Mouse (Mus musculus) frontal cortex, postnatal 14 days (tissue): ENCODE data around the gene Ccser2.

Source experiments
- DNase-seq, 2 experiments: peaks; one replicate each; pipeline ENCODE4 v3.0.0; 2022; ENCODE audit warnings: low spot score in 2 of 2

Ccser2 gene

DNA sequence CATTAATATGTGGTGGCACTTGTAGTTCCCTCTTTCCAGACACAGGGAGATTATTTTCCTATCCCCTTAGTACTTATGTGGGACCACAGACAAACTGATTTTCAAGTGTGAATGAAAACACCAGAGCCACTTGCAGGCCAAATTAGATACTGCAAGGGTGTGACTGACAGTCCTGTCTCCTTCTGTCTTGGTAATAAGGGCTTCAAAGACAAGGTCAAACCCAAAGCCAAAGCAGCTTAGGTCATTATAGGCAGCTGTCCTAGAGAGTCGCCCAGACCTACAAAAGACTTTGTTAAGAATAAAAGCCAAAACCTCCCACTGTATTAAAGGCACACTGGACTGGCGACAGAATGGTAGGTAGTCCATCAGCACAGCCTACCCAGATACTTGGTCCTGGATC, 30.6 kb downstream of the Ccser2 start:
- DNase-seq, result no peak

DNA sequence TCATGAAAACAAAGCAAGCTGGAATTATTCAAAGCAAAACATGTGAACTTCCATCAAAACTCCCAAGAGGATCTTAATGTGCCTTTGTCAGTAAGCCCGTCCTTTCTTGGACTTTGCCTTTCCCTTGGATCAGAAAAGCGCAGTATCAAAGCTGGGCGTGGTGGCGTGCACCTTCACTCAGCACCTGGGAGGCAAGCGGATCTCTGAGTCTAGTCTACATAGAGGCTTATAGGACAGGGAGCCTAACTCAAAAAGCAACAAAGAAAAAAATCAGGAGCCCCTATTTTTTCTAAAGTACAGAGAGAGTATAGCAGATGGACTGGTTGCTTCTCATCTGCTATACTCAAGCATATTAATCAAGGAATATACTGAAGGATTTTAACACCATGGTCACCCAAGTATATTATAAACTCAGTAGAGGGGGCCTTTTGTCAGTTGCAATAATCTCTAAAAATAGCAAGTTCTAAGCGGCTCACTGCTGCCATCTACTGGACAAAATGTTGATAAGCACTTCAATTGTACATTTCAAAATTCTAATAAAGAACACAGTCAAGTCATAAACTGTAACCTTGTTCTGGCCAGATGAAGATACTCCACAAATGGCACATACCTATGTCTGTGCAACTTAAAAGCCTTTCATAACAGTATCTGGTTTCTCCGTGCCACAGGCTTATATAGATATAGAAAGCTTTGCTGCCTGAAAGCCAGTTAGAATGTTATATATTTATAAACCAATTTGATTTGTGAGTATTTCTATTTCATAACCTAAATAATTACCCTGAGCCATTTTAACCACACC, 31.3 kb downstream of the Ccser2 start:
- DNase-seq, result no peak

DNA sequence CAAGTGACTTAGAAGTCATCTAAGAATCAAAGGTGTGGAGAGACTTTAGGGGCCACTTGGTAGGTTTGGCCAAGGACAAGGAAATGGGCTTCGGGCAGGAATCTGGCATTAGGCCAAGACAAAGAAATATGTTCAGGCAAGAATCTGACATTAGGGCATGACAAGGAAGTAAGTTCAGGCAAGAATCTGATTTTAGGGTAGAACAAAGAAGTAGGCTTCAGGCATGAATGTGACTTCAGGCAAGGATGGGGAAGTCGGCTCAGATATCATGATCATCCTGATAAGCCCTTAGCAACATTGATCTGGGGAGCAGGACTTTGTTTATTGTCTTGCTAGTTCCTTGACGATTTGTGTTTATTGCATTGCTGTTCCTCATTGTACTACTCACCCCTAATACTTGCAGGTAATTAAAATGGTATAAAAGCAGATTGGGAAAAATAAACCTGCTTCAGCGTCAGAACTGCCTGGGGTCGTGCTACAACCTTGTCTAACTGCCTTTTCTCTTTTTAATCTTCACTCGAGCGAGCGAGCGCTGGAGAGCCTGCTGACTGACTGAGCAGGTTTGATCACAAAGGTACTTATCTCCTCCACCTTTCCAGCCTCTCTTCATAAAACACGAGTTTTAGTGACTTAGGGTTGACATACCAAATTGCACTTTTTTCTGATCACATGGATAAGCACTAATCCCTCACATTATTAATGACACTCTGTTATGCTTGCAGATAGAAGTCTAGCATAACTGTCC, 35.8 kb downstream of the Ccser2 start:
- no peak for DNase-seq

DNA sequence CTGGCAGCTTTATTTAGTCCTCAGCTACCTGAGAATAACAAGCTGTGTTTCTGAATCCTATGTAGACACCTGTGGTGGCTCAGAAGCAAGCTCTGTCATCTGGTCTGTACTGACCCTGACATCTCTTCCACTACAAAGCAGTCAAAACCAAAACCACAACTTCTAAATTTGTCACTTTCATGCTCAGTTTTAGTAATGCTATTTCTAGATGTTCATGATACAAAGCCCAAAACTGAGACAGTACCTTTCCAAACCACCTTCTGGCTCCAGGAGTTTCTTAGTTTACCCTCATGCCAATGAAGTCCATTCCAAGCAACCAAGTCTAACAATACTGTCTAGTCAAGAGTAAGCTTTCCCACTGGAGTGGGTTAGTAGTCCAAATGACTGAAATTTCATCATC, 36.5 kb downstream of the Ccser2 start:
- DNase-seq, result no peak

DNA sequence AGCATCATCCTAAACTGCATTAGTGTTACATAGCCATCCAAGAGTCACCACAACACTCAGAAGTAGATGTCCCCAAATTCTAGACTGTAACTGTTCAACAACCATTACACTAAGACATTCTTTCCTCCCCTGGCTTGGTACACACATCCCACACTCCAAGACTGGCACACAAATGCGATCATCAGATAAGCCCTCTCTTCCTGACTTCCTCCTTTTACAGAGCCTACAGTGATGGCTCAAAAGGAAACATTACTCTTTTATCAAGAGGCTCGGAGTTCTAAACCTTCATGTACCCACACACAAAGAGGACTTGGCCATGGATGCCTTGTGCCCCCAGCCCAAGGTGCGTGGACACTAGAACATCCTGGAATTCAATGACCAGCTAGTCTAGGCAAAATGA, 45.2 kb downstream of the Ccser2 start:
- no peak for DNase-seq

DNA sequence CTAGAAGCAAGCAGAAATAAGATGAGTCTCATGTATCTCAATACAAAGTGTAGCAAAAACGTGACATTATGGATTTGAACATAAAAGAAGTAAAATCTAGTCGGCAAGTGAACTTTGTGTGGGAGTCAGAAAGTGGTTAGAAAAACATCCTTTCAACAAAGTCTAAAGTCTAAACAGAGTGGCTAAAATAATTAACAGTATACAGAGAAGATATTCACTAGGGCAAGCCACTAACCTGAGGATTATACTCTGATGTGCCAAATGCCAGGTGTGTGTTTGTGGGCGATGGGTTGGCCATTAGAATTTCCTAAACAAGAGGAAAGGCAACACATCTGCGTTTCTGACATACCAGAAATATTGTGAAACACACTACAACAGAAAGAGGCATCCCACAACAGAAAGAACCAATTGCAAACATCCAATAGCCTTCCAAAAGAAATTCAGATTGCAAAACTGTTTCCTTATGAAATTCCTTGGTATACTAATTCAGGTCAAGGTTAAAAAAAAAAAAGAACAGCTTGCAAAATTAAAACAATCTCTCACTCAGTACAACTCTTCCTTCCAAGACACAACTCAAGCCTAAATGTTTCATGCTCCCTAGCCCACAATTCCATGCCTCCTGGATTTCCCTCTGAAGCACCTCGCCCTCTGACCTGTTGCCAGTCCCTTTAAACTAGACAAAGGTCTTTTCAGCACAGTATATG, 47.1 kb downstream of the Ccser2 start:
- no peak for DNase-seq

DNA sequence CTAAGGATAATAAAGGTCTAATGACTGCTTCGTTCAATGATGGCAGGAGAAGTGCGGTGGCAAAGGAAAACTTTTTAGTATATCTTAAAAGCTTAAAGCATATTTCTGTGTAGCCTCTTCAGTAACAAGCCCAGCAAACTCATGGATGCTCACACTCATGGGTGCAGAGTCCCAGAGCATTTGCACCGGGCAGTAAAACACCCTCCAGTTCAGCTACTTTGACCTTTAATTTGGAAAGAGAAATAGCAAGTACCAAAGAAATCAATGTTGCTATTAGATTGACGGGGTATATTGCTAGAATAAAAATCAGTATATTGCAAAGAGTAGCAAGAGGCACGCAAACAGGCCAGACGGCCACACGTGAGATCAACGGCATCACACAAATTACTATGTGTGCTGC, 48.7 kb downstream of the Ccser2 start:
- DNase-seq, result no peak

DNA sequence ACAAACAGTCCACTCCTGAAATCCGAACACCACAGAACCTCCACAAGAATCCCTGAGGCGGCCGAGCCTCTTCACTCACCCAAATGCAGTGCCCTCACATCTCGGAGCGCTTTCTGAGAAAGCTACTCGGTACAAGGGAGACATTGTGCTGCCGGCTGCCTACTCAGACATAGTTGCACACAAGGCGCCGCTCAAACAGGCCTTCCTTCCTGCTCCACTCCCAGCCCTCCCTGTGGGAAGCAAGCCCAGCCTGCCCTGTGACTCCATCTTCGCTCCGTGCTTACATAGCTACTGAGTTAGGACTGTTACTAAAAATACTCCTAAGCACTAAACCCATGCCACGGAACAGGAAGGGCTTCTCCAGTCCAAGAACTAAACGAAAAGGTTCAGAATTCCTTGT, 49.4 kb downstream of the Ccser2 start:
- peak; percentile 56 to 62 for DNase-seq

DNA sequence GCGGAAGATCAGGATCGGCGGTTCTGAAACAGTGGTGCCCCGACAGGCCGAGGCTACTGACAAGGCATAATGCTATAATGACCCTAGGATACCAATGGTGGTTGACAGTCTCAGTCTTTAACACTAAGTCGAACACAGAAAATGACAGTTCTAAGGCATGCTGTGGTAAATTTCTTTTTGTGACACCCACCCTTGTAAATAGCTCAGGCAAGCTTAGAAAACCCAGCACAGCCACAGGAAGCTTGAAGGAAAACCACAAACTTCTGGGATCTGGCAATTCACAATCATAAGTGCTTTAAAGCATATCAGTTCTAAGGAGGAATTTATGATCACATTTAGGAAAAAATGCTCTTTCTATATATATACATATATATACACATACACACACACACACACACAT, 53.4 kb downstream of the Ccser2 start:
- DNase-seq, result no peak

DNA sequence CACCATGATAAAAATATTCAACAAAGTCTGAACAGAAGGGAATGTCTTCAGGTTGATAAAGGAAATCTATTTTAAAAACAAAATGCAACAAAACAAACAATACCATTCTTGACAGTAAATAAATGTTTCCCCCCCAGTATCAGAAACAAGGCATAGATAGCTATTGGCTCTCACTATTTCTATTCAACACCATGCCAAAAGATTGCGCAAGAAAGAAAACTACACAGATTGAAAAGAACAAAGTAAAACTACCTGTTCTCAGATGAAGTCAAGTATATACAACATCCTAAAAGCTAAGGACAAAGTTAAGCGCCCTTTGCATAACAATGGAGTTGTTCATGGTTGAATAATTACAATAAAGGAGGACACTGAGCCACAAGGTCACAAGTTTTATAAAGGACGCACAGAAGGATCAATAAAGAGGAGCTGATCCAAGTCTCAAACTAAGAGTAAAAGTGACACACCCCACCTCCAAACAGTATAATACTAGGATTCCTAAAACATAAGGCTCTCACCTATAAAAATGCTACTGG, 54.0 kb downstream of the Ccser2 start:
- DNase-seq, result no peak

DNA sequence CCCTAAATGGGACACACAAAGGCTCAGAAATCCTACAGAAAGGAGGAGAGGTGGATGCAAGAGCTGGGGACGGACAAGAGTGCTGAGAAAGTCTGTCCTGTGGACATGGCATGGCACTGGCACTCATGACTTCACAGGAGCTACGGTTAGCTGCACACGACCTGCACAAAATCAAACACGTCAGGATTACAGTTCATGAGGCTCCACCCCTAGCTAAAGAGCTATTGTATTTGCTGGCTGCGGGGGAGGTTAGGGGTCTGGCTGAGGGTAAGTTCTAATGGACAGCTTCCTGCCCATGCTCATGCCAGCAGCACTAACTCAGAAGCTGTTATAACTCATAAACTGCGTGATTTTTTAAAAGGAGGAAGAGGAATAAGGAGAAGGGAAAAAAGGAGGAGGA, 56.8 kb downstream of the Ccser2 start:
- DNase-seq, result no peak

DNA sequence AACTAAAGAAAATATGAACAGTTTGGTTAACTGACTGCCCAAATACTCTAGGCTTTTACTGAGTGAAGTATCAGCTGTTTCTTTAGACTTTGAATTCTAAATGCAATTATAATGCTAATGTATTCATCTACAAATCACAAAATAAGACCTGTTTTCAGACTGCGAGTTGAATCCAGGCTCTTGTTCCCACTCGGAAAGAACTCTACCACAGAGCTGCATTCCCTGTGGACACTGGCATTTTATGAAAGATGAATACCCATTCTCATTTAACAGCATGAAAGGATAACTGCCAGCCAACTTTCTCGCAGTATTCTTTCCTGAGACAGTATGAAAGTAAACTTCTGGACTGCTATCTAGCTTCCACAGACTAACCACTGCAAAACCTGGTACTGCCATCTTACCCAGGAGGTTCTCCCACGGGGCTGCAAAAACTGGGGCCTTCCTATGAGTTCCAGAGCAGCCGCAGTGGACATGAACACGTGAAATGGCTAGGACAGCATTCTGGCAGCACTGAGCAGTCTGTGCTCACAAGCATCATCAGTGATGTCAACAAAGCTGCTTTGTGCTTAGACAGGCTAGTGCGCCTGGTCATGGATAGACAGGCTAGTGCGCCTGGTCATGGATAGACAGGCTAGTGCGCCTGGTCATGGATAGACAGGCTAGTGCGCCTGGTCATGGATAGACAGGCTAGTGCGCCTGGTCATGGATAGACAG, 62.6 kb downstream of the Ccser2 start:
- no peak for DNase-seq

DNA sequence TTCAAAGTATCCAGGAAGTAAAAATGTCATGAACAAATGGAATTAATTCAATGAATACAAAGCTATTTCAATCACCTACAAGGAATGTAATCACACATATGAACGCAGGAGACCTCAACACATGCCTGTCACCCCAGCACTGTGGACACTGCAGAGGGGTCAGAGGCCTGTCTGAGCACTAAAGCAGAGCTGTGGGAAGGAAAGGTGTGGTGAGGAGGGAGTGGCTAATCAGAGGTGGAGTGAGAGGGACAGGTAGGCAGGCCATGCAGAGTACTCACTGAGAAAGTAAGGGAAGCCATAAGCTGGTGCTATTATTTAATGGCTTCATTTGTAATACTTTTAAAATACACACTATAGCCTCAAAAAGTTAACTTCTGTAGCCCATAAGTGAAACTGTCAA, 64.4 kb downstream of the Ccser2 start:
- DNase-seq, result no peak

DNA sequence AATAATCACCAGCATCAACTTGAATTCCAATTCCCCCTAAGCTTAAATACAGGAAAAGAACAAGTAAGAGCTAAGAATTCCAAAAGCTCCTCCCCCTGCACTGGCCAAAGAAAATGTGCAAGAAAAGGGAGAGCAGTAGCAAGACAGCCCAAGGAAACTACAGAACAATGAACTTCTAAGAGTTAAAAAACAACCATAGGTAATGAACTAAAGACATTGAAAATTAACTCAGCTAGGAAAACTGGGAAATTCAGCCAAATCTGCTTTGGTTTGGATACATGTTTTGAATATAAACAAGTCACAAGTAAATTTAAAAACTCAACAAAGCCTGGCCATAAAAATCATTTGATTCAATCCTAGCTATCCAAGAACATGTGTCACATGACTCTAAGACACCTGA, 67.7 kb downstream of the Ccser2 start:
- no peak for DNase-seq

DNA sequence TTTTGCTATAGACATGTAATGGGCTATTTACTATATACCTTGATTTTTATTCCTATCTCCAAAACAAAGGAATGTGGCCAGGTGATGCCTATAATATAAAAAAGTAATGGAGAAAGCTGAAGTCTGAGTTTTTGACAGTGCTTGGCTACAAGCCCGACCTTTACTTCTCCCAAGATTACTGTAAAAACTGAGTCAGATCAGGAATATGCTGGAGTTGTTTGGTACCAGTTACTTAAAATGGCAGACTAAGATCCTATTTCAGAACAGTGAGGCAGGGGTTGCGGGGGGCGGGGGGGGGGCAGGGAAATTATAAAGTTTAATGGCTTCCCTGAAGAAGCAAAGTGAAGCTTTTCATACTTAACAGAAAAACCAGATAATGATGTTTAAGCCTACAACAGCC, 73.9 kb downstream of the Ccser2 start:
- DNase-seq, result no peak

DNA sequence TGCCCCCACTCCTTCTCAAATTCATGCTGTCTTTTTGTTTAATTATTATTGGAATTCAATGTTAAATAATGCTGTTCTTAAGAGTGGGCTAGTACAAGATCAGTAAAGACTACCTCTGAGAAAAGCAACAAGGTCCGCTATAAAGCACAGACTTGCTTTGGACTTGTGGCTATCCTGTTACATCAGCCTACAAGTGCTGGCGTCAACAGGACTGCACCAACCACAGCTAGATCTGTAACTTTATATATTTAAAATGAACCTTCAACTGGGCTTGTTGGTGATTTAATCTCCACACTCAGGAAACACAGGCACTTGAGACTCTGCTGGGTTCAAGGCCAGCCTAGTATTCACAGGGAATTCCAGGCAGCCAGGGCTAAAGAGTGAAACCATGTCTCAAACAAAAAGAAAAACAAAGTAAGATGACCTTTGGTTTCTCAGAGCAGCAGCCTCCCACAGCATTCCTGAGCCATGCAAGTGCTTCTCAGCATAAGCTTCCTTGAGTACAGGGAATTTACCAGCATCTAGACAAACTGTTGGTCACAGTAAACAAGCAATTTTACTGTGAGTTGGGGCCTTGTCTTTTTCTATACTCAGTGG, 75.7 kb downstream of the Ccser2 start:
- DNase-seq, result no peak

DNA sequence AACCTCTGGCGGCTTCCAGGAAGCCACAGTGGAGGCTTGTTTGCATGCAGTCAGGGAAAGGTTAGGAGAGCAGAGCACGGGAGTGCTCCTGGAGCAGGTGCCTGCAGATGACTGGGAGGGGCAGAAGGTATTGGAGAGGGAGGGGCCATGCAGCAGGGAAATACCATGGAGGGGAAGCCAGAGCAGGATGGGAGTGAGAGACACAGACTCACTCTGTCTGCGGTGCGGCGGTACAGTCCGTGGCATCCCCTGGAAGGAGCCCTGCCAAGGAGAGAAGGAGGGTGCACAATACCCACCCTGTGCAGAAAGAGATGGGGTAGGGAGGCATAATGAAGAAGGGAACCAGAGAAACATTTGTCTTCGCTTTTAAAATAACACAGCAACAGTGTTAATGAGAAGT, 78.4 kb downstream of the Ccser2 start:
- DNase-seq, result no peak

DNA sequence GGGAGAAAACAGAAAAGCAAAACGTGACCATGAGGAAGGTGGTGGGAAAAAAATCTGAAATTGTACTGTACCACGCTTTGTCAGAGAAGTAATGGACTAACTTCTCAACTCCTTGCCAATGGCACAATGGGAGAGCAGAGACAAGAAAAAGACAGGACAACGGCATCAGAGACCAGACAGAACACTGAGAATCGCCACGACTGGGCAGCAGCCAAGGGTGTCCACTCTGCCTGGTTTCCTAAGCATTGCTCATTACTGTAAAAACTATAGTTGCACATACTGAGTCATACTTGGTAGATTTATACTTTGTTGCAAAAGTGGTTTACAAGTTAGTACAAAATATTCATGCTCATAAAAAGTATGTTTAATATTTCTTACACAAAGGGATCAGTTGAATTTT, 82.9 kb downstream of the Ccser2 start:
- DNase-seq, result no peak

DNA sequence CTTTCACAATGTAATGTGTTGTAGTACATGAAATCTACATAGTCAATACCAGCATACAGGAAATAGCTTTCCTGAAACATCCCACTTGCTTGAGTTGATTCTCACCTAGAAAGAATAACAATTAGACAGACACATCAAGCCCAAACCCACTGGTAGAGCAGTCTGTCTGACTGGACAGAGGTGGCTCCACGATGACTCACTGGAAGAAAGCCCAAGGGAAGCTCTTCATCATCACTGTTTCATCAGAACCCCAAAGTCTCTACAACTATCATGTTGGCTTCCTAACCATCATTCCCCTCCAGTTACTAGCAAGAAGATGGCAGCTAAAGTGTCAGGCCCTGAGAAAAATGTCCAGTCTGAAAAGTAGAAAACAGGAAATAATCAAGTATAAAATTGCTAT, 83.5 kb downstream of the Ccser2 start:
- DNase-seq, result no peak

DNA sequence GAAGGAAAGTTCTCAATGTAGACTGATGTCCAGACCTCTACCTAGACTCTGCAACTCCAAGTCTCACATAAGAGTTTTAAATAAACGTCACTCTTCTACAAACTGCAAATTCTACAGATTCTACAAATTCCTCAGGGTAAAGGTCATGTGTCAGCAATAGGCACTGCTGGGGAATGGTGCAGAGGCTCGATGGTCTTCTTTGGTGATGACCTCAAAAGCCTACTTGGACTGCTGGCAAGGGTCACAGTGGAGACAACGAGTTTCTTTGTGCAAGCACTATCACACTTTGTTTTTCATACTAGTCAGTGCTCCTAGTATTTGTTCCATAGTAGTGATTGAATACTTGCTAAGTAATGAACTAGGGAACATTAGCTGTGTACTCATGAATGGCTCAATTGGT, 85.0 kb downstream of the Ccser2 start:
- no peak for DNase-seq

DNA sequence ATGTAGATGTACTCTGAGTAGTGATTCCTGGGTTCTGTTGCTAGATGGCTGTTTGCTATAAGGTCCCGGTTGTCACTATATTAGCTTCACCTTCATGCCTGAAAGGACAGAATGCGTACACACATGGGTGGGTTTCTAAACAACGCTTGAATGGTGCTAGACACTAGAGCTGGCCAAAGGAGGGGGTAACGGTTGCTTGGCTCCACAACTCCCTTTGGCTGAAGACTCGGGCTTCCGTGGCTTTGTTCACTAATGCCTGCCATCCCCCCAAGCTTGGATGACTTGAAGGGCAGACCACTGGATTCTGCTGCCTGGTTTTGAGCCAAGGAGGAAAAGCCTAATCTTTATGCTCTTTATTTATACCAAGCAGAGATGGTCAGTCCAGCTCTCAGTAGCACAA, 98.3 kb downstream of the Ccser2 start:
- no peak for DNase-seq
